Mouse (Mus musculus): ENCODE results near the gene Kpna1.

Gene Kpna1

GRCm38 (mm10) chr16:36071071-36071449 lies 92.5 kb downstream of the Kpna1 start:
- no peak for DNase-seq (ENCODE audit: inconsistent ontology term)

DNA sequence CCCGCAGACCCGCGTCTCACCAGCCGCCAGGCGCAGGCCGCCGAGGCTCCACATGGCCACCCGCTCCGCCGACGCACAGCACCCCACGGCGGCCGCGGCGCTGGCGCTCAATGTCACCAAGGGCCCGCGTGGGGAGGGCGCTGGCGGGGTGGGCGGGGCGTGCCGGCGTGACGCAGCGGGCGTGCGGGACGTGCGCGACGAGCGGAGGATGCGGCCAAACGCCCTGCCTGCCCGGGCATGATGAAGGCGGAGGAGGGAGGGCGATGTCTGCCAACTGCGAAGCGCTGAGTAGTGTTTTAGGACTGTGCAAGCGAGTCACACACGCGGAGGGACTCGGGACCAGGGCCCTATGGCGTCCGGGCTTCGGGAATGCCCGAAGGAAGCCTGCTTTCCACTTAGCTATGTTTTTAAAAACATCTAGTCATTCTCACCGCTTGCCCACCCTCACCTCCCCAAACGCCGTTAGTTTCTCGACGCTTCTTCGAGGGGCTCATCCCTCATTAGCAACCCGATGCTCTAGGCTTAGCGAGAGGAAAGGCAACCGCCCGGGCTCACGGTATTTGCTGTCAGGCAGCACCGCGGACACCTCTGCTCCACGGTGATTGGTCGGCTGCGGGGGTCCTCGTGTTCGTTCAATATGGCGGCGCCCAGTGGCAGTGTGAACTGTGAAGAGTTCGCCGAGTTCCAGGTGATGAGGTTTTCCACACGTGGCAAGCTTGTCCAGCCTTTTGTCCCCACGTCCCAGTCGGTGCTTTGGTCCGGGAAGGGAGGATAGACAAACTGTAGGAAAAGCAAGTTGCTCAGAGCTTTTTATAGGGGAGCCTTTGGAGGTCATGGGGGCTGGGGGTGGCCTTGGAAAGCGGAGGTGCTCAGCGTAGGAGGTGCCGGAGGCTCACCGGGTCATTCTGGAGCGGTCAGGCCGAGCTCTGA lies 93.2 kb downstream of the Kpna1 start, which contains the start of the genes Fam162a and Ccdc58:
TSS of gene Fam162a (minus strand) at position 145 of the 930 bp plus-strand sequence.
TSS of gene Ccdc58 (plus strand) at position 236 of the 930 bp plus-strand sequence.
- DNase-seq (ENCODE audit: inconsistent ontology term): peak; percentile 96

GRCm38 (mm10) chr16:36072410-36073011 lies 94.0 kb downstream of the Kpna1 start:
- no peak for DNase-seq (ENCODE audit: inconsistent ontology term)

DNA sequence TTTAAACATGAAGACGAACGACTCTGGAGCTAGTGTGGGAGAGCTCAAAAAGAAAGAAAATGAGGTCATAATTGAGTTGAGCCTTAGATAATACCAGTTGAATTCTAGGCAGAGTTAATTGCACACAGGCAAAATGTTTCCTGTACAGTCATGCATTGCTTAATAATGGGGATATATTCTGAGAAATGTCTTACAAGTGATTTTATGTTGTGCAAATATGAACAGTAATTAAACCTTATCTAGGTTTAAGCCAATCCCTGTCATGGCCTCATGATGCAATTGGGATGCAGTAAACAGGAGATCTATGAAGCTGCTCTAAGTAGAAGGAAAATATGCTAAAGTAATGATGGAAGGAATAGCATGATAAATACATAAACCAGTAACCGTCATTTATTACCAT lies 96.2 kb downstream of the Kpna1 start:
- DNase-seq (ENCODE audit: inconsistent ontology term): no peak

DNA sequence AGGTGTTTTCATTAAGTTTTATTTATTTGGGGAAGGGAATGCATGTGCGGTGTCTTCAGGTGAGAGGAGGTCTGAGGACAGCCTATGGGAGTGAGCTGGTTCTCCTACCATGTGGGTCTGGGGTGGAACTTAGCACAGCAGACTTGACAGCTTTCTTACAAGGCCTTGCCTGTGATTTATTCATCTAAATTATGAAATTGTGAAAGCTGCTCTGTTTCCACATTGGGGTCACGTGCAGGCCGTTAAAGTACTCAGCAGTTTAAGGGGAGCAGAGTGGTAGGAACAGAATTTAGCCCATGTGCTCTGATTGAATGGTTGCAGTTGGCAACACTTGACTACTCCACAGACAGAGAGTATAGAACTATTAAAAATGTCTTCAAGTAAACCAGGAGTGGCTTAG lies 101.4 kb downstream of the Kpna1 start:
- no peak for DNase-seq (ENCODE audit: inconsistent ontology term)
